Mouse (Mus musculus): ENCODE data around the gene Sp6. TPM values are rescaled to one million over a fixed set of nuclear protein-coding genes. Genes with fewer than 3 reads are reported as not detected.

Gene Sp6
- polyA plus RNA-seq, 1 experiment from 2014 or later: not detected

Small RNAs within 50 kb of the gene (microRNA-seq; reads per million reads assigned to microRNA genes)
- 2.2 reads per million for gene Mir8103

Other genes with a start within 250 kb of the Sp6 start
- gene Snx11, start 235.8 kb upstream of the Sp6 start, polyA plus RNA-seq (2014; fragmentation: Nextera tagmentation; extraction: Ambion mirVana): 4.3 and 6.1 TPM in 2 replicates
- 41.1 and 44.2 TPM in 2 replicates for gene Cbx1, start 224.3 kb upstream of the Sp6 start, polyA plus RNA-seq (2014; fragmentation: Nextera tagmentation; extraction: Ambion mirVana)
- 49.7 and 55.1 TPM in 2 replicates for gene Nfe2l1, start 183.4 kb upstream of the Sp6 start, polyA plus RNA-seq (2014; fragmentation: Nextera tagmentation; extraction: Ambion mirVana)
- 134 and 141 TPM in 2 replicates for gene Copz2, start 163.5 kb upstream of the Sp6 start, polyA plus RNA-seq (2014; fragmentation: Nextera tagmentation; extraction: Ambion mirVana)
- 44.7 and 50.9 TPM in 2 replicates for gene Cdk5rap3, start 96.9 kb upstream of the Sp6 start, polyA plus RNA-seq (2014; fragmentation: Nextera tagmentation; extraction: Ambion mirVana)
- 0.53 and 0.54 TPM in 2 replicates for gene Prr15l, start 85.3 kb upstream of the Sp6 start, polyA plus RNA-seq (2014; fragmentation: Nextera tagmentation; extraction: Ambion mirVana)
- 32.3 and 47.6 TPM in 2 replicates for gene Pnpo, start 69.4 kb upstream of the Sp6 start, polyA plus RNA-seq (2014; fragmentation: Nextera tagmentation; extraction: Ambion mirVana)
- 14.7 and 15.0 TPM in 2 replicates for gene Sp2, start 30.4 kb upstream of the Sp6 start, polyA plus RNA-seq (2014; fragmentation: Nextera tagmentation; extraction: Ambion mirVana)
- 12.9 and 14.4 TPM in 2 replicates for gene Scrn2, start 16.5 kb downstream of the Sp6 start, polyA plus RNA-seq (2014; fragmentation: Nextera tagmentation; extraction: Ambion mirVana)
- gene Lrrc46, start 28.0 kb downstream of the Sp6 start, polyA plus RNA-seq (2014; fragmentation: Nextera tagmentation; extraction: Ambion mirVana): 0.35 and 0.54 TPM in 2 replicates
- gene Mrpl10, start 28.2 kb downstream of the Sp6 start, polyA plus RNA-seq (2014; fragmentation: Nextera tagmentation; extraction: Ambion mirVana): 76.9 and 80.1 TPM in 2 replicates
- gene Osbpl7, start 37.2 kb downstream of the Sp6 start, polyA plus RNA-seq (2014; fragmentation: Nextera tagmentation; extraction: Ambion mirVana): 3.9 and 4.6 TPM in 2 replicates
- 0.08 TPM in 1 of 2 replicates, not detected in the other for gene Tbx21, start 101.9 kb downstream of the Sp6 start, polyA plus RNA-seq (2014; fragmentation: Nextera tagmentation; extraction: Ambion mirVana)
- 7.1 and 7.3 TPM in 2 replicates for gene Tbkbp1, start 138.1 kb downstream of the Sp6 start, polyA plus RNA-seq (2014; fragmentation: Nextera tagmentation; extraction: Ambion mirVana)
- gene Kpnb1, start 174.5 kb downstream of the Sp6 start, polyA plus RNA-seq (2014; fragmentation: Nextera tagmentation; extraction: Ambion mirVana): 38.8 and 40.2 TPM in 2 replicates

Measured in heart, embryonic 14.5 days (tissue).